Mouse (Mus musculus): Measurements from ENCODE around the gene Ntm.
A peak's percentile ranks its signal among the peaks of the same experiment; 100 is the strongest.

The Ntm gene

GRCm38 (mm10) chr9:29791199-29791915, 171.6 kb downstream of the Ntm start:
- DNase-seq: peak; percentile 79

DNA sequence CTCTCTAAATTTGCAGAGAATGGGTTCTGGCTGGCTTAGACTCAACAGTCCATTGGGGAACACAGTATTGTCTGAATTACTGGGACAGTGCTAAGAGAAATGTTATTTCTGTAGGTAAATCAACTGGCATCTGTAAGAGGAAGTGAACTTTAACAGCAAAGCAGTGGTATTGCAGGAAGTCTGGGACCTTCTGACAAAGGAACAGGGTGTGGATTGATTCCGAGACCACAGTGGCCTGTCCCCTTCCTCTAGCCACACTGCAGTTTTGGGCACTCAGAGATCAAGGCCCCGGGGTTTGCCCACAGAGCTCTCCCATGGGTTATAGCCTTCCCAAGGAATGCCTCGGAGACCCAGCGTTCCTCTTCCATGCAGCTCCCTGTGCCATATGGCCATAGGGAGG, 172.9 kb downstream of the Ntm start:
- DNase-seq: no peak

GRCm38 (mm10) chr9:29788855-29789254, 174.1 kb downstream of the Ntm start:
- DNase-seq: no peak

- no peak for DNase-seq
These were observed 175.5 kb downstream of the Ntm start for GRCm38 (mm10) chr9:29787408-29787807.

- no peak for DNase-seq
These were observed 180.2 kb downstream of the Ntm start for GRCm38 (mm10) chr9:29782697-29783096.

- DNase-seq: no peak
These were observed 183.2 kb downstream of the Ntm start for GRCm38 (mm10) chr9:29779739-29780138.

GRCm38 (mm10) chr9:29776951-29777350, 186.0 kb downstream of the Ntm start:
- DNase-seq: no peak

- DNase-seq: no peak
These were observed 186.4 kb downstream of the Ntm start for GRCm38 (mm10) chr9:29776542-29776941.

GRCm38 (mm10) chr9:29776030-29776429, 186.9 kb downstream of the Ntm start:
- DNase-seq: no peak

DNA sequence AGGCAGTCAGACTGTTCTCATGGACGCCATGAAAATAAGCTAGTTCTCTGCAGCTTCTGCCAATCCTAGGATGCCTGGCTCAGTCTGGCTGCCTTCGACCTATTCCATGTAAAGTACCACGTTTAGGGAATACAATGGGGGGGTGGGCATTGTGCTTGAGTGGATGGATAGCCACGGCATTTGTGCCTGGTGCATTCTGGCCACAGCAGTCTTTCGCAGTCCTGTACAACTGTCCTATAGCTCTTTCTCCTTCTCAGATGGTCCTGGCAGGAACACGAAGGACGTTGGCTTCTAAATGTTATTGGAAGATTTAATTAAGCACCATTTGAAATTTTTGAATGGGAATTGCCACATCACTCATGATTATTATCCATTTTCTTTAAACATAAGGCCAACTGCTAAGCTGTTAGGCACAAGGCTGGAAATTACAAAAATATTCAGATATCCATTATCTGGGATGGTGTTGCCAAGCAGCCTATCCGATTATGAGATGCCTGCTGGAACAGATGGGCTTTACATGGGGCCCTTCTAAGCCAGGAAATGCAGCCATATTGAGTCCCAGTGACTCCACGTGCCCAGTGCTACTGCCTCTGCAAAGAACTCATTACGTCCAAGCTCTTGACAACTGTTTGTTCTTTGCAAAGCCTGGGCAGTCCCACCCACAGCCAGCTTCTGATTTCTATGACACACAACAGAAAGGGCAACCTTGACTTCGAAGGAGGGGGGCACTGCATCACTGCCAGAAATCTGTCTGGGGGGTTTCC, 190.1 kb downstream of the Ntm start:
- no peak for DNase-seq

- DNase-seq: no peak
These were observed 191.1 kb downstream of the Ntm start for GRCm38 (mm10) chr9:29771870-29772269.

DNA sequence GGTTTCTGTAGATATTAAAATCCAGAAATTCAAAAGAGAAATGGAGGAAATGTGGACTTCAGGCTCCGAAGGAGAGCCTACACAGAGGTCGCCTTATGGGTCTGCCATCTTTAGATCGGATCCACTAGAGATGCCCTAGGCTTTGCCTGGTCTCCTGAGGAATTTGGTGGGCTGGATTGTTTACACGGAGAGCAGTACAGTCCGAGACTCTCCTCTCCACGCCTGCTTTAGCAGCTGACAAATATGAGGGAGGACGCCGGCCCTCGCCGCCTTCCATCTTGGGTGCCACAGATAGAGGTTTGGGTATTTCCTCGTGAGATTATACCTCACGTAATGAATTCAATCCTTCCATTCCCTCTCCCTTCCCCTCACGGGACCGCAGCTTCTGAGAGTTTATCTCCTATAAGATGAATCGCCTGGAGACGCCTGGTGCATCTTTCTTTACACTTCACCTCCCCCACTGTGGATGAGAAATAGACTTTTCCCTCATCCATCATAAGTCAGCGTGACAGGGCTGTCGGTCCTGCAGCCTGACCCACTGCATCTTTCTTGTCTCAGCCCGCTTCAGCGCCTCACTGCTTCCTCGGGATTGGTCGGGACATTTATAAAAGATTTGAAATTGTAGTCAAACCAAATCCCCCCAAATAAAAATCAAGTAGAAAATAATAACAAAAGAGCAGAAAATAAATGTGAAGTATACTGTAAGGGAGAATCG, 191.7 kb downstream of the Ntm start:
- DNase-seq: peak; percentile 56

GRCm38 (mm10) chr9:29769361-29769760, 193.6 kb downstream of the Ntm start:
- no peak for DNase-seq

GRCm38 (mm10) chr9:29765990-29766980, 196.7 kb downstream of the Ntm start:
- DNase-seq: no peak

DNA sequence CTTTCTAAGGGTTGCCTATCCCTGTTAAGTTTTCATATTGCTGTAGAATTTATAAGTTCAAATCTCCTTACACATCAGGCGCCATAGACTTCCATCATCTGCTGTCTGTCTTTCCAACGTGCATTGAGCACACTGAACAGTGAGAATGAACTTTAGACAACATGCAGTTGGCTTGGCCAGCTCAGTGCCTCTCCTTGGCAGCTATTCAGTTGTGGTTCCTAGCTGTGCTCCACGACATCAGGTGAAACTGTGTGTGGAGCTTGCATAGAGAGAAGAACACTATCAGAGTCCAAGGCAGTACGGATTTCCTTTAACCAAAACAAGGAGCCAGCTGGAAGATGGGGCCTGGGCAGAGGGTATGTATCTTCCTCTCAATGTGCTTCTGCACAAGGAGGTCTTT, 199.6 kb downstream of the Ntm start:
- no peak for DNase-seq

DNA sequence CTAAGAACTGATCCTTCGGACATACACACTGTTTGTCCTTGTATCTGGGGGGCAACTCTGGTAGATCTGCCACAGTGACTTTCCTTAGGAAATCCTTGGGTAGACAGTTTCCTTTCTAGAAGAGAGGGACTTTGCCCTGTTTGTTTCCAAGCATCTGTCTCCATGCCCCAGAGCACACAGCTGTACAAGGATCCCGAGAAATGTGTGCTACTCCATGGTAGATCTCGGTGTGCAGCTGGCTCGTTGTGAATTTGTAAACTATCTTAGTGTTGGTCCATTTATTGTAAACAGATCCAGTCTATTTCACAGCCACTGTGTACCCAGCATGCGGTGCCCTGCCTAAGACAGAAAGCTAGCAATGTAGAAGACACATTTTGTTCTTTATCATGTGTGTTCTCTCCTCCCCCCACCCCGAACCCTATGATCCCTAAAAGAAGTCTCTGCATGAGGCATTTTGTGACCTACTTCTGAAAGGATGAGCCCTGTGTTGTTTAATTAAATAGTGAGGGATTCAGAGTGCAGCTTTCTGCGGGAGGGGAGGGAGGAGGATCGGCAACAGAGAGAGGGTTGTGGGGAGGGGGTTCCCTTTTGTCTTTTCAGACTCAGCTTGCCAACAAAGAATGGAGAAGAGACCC, 200.9 kb downstream of the Ntm start:
- DNase-seq: peak; percentile 77

- DNase-seq: no peak
These were observed 201.4 kb downstream of the Ntm start for GRCm38 (mm10) chr9:29761511-29761910.

DNA sequence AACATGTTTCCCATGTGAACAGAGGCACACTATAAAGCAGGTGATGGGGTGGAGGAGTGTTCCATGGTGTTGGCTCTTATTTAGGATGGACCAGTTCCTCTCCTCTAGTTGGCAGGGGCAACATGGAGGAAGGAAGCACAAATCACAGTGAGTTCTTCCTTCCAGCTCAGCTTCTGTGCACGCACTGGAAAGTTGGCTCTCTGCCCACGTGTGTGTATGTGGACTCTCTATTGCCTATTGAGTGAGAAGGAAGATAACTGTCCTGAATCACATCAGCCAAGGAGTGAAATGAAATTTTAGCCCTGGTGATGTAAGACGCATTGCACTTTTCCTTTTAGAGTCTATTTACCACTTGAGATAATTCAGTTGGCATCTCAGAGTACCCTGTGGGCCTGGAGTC, 203.0 kb downstream of the Ntm start:
- peak; percentile 14 for DNase-seq

- DNase-seq: no peak
These were observed 203.9 kb downstream of the Ntm start for GRCm38 (mm10) chr9:29759060-29759459.

DNA sequence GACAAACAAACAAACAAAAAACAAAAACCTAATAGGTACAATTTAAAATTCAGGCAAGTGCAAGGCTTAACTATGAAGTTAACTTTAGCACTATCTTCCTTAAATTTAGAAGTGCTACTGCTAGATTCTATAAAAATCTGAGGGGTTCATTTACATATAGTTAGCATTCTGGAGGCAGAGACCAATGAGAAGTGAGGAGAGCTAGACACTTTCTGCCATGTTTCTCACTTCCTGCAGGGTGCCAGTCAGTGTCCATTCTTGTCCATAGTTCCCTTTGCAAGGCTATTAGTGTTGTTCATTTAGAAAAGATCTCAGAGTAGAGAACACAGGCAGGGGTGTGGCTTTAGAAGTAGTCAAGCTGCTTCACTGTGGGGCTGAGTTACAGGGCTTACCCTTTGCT, 208.6 kb downstream of the Ntm start:
- DNase-seq: no peak

DNA sequence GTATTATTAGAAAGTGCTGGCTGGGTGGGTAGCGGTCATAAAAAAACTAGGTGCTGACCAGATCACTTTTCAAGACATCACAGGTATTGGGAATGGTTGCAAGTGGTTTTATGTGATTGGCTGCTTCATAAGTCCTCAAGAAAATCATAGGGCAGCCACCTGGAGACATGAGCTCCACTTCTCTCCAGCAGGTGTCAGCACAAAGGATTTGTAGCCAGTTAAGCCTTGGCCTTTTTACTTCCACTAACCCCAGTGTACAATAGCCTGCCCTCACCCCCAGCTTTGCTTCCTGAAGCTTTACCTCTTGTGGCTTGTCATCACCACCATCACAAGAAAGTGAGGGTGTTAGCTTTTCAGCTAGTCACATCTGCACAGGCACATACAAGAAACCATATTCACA, 211.5 kb downstream of the Ntm start:
- DNase-seq: peak; percentile 56

Measured in retina, postnatal 1 day (tissue).